Mouse (Mus musculus): ENCODE measurements around the gene Gltpd2. TPM values are rescaled to one million over a fixed set of nuclear protein-coding genes. Genes with fewer than 3 reads are reported as not detected.

Gene Gltpd2
- polyA plus RNA-seq, 1 experiment from 2014 or later, result 1.1 TPM

DNA sequence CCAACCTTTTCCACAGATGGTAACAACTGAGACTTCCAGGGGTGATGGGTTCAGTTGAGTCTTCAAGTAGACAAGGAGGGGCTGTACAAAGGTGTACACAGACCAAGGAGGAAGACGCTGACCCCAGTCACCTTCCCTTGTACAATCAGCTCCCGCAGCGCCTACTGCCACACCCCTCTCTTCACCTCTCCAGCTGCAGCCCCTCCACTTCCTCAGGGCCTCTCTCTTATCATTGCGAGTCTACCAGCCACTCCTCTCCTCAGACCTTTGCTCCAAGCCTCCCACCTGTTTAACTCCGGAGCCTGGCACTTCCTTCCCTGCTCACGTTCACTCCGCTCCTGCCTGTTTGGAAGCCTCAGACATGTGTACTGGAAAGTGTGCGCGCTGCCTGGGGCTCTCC is 14.0 kb upstream of the Gltpd2 start, which contains the start of gene Tm4sf5:
TSS of gene Tm4sf5 (plus strand) at position 275 of the 400 bp plus-strand sequence.
- Histone ChIP-seq H3K4me2 (no peak within 1 kb of the TSS), H3K36me3 (no peaks in the 10 kb centered on the region), H3K27me3 (peaks cover 22% of the 10 kb centered on the region), H3K27ac (no peak within 1 kb of the TSS), H3K4me3 (replicated peaks) (no peak within 1 kb of the TSS), H3K9ac (no peak within 1 kb of the TSS), H3K9me3 (replicated peaks) (no peaks in the 10 kb centered on the region), H3K4me1 (peaks cover 7% of the 10 kb centered on the region)
- ATAC-seq (replicated peaks; ENCODE audit: low FRiP score), result no peak
- 72% methylated on average over 9 of the region's 9 CpGs for WGBS

DNA sequence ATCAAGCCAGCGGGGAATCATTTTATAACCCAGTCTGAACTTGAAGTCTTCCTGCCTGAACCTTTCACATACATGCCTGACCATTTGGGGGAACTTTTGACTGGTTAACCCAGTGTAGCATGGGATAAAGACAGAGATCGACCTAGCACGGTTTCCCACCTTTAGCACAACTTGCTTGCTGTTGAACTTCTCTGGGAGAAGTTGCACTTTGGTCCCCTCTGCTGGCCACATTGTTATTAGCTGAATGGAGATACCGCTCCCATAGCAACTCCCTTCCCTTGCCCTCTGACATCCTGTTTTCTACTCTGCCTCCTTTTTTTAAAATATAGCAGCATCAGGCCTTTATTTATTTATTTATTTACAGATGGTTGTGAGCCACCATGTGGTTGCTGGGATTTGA is 12.6 kb upstream of the Gltpd2 start:
- Histone ChIP-seq H3K36me3 (no peaks in the 10 kb centered on the region), H3K9me3 (replicated peaks) (no peaks in the 10 kb centered on the region), H3K27ac (no peak overlapping the region), H3K9ac (no peak overlapping the region), H3K4me3 (replicated peaks) (no peak overlapping the region), H3K27me3 (peaks cover 27% of the 10 kb centered on the region), H3K4me1 (peaks cover 16% of the 10 kb centered on the region), H3K4me2 (no peak overlapping the region)
- WGBS, result 26% methylated on average over 4 of the region's 4 CpGs
- ATAC-seq (replicated peaks; ENCODE audit: low FRiP score), result no peak

DNA sequence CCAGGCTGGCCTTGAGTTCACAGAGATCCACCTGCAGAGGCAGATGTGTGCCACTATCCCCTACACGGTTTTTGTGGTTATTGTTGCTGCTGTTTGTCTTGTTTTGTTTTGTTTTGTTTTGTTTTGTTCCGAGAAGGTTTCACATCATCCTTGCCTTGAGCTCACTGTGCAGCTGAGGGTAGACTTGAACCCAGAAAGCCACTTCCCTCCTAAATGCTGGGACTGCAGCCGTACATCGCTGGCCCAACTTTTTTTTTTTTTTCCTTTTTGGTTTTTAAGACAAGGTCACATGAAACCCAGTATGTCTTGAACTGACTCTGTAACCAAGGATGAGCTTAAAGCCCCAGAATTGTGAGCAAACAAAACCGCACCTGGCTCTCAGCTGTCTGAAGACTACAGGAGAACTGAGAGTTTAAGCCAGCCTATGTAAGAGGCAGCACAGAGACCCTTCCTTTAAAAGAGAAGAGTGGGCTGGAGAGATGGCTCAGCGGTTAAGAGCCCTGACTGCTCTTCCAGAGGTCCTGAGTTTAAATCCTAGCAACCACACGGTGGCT is 12.0 kb upstream of the Gltpd2 start:
- H3K27ac ChIP-seq, result no peak overlapping the region
- H3K36me3 ChIP-seq, result no peaks in the 10 kb centered on the region
- H3K4me3 ChIP-seq (replicated peaks), result no peak overlapping the region
- 68% methylated on average over 7 of the region's 7 CpGs for WGBS
- peaks cover 16% of the 10 kb centered on the region for H3K4me1 ChIP-seq
- ATAC-seq (replicated peaks; ENCODE audit: low FRiP score), result no peak
- peaks cover 27% of the 10 kb centered on the region for H3K27me3 ChIP-seq
- no peak overlapping the region for H3K4me2 ChIP-seq
- H3K9me3 ChIP-seq (replicated peaks), result no peaks in the 10 kb centered on the region
- H3K9ac ChIP-seq, result no peak overlapping the region

DNA sequence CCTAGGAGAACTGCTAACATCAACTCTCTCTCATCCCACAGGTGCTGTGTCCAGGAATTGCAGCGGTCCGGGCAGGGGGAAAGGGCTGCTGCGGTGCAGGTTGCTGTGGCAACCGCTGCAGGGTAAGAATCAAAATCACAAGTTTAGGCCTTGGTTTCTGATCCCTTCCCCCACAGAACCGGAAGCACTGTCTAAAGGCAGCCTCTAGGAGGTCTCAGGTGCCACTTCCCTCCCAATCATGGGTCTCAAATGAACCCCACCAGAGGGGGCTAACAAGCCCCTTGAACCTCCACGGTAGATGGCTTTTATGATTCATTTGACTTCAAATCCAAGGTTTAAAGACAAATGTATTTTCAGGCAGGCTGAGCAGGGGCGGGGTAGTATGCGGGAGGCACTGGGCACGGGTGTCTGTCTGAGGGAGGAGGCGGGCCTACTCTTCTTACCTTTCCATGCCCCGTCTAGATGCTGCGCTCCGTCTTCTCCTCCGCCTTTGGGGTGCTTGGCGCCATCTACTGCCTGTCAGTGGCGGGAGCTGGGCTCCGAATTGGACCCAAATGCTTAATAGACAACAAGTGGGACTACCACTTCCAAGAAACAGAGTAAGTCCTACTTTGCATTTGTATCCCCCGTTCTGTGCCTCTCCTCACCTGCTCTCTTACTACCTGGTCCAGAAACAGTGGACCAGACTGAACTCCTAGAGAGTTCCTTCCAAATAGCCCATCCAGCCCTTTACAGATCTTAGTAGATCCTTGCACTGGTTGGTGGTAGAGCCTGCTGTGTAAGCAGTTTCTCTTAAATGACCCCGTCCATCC is 9.0 kb upstream of the Gltpd2 start:
- Histone ChIP-seq H3K9me3 (replicated peaks) (no peaks in the 10 kb centered on the region), H3K4me3 (replicated peaks) (0 out of 2 replicates have a peak overlapping the region, but pooled peaks have one; percentile 14), H3K36me3 (no peaks in the 10 kb centered on the region), H3K9ac (no peak overlapping the region), H3K4me1 (peaks cover 21% of the 10 kb centered on the region), H3K27me3 (peaks cover 25% of the 10 kb centered on the region), H3K27ac (no peak overlapping the region), H3K4me2 (peak overlapping the region; percentile 51)
- 11% methylated on average over 19 of the region's 19 CpGs for WGBS
- ATAC-seq (replicated peaks; ENCODE audit: low FRiP score), result no peak; the same call in 1 of the 2 replicates

DNA sequence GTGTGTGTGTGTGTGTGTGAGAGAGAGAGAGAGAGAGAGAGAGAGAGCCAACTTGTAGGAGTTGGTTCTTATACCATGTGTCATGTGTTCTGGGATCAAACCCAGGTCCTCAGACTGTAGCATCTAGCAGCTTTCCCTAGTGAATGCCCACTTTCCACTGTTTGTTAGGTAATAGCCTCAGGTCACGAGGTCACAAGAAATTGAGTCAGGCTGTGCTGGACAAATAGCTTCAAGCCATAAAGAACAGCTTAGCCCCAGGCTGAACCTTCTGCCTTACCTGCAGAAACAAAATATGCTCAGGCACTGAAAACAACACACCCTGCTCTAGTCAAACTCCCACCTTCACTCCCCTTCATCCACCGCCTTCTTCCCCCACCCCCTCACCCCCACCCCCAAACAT is 7.8 kb upstream of the Gltpd2 start:
- H3K27me3 ChIP-seq, result peaks cover 19% of the 10 kb centered on the region
- no peaks in the 10 kb centered on the region for H3K9me3 ChIP-seq (replicated peaks)
- H3K4me2 ChIP-seq, result no peak overlapping the region
- ATAC-seq (replicated peaks; ENCODE audit: low FRiP score), result no peak
- H3K27ac ChIP-seq, result no peak overlapping the region
- no peak overlapping the region for H3K9ac ChIP-seq
- H3K4me3 ChIP-seq (replicated peaks), result no peak overlapping the region
- H3K4me1 ChIP-seq, result peaks cover 20% of the 10 kb centered on the region
- no peaks in the 10 kb centered on the region for H3K36me3 ChIP-seq
- WGBS, result 52% methylated on average over 2 of the region's 2 CpGs

DNA sequence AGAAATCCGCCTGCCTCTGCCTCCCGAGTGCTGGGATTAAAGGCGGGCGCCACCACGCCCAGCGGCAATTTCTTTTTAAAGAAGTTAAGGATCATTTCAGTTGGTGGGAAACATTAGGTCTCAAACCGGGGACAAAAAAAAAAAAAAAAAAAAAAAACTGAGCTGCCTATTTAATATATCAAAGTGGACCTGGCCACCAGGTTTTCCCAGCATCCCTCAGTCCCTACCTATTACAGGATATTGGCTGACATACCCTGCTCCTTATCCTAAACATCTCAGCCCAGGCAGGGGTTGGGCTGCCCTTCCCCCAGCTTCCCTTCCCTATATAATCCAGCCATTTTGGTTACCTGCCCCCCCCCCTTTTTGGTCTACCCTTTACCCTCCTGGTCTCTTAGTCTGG is 7.2 kb upstream of the Gltpd2 start:
- Histone ChIP-seq H3K36me3 (no peaks in the 10 kb centered on the region), H3K27me3 (peaks cover 19% of the 10 kb centered on the region), H3K4me1 (peaks cover 19% of the 10 kb centered on the region), H3K9me3 (replicated peaks) (no peaks in the 10 kb centered on the region), H3K4me3 (replicated peaks) (no peak overlapping the region), H3K27ac (no peak overlapping the region), H3K4me2 (no peak overlapping the region), H3K9ac (no peak overlapping the region)
- ATAC-seq (replicated peaks; ENCODE audit: low FRiP score), result no peak
- 88% methylated on average over 7 of the region's 7 CpGs for WGBS

DNA sequence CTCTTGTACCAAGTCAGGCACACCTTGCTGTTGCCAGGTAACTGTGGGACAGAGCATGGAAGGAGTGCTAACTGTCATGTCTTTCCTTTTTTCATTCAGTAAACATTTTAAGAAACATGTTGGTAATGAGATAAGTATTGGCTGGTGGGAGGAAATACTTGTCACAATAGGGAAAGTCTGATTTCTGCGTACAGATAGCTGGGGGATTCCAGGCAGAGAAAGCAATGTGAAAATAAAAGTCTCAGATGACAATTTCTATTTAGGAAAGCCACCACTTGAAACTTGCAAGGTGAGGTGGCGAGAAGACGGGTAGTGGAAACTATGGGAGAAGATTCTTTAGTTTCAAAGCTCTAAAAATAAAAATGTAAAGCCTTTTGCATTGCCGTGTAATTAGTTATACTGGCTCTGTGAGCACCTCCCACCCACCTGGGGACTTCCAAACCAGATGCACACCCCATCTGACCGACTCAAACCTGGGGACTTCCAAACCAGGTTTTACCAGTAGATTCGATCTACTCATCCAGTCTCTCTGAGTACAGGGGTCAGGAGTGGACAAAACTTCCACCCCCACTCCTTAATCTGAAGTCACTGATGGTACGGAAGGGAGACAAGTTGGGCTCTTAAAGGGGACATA is 6.2 kb upstream of the Gltpd2 start:
- Histone ChIP-seq H3K4me2 (no peak overlapping the region), H3K4me3 (replicated peaks) (no peak overlapping the region), H3K36me3 (no peaks in the 10 kb centered on the region), H3K9me3 (replicated peaks) (no peaks in the 10 kb centered on the region), H3K4me1 (peaks cover 19% of the 10 kb centered on the region), H3K27me3 (peaks cover 19% of the 10 kb centered on the region), H3K9ac (no peak overlapping the region), H3K27ac (no peak overlapping the region)
- no peak for ATAC-seq (replicated peaks; ENCODE audit: low FRiP score)
- WGBS, result 76% methylated on average over 7 of the region's 7 CpGs

DNA sequence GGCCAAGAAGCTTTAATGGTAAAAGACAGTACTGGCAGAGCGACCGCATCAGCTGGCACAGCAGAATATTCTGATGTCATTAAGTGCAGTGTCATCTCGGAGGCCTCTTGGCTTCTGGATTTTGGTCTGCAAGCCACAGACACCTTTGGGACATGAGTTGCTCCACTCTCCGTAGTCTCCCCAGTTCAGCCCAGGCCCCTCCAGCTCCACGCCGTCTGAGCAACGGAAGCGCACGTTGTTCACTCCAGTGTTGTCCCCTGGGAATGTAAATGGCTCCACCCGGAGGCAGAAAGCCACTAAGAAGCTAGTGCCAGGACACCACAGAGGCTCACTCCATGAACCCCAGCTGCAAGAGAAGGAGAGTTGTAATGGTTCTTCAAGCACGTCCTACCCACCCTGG is 5.5 kb upstream of the Gltpd2 start:
- peaks cover 19% of the 10 kb centered on the region for H3K4me1 ChIP-seq
- no peak overlapping the region for H3K27ac ChIP-seq
- no peaks in the 10 kb centered on the region for H3K9me3 ChIP-seq (replicated peaks)
- H3K4me3 ChIP-seq (replicated peaks), result no peak overlapping the region
- no peak overlapping the region for H3K9ac ChIP-seq
- no peaks in the 10 kb centered on the region for H3K36me3 ChIP-seq
- ATAC-seq (replicated peaks; ENCODE audit: low FRiP score), result no peak
- WGBS, result 63% methylated on average over 11 of the region's 11 CpGs
- H3K27me3 ChIP-seq, result peaks cover 16% of the 10 kb centered on the region; the same call in 1 of the 2 replicates
- H3K4me2 ChIP-seq, result no peak overlapping the region

DNA sequence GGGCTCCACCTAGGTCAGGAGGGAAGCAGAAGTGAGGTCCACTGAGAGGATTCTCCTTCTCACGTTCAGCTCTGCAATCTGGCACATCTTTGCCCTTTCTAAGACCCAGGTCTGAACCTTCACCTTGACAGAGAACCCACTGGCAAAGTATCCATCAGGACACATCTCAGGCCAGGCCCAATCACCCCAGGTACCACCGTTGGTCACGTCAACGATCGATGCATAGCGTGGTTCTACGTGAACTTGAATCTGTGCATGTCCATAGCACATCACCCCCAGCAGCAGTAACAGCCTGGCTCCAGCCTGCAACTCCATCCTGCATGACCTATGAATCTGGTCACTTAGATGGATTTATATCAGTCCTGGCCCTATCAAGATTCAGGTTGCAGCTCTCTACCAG is 4.7 kb upstream of the Gltpd2 start, which contains the start of gene Vmo1:
TSS of gene Vmo1 (minus strand) at position 329 of the 400 bp plus-strand sequence.
- Histone ChIP-seq H3K9ac (no peak within 1 kb of the TSS), H3K4me1 (peaks cover 21% of the 10 kb centered on the region), H3K4me3 (replicated peaks) (no peak within 1 kb of the TSS), H3K36me3 (no peaks in the 10 kb centered on the region), H3K4me2 (no peak within 1 kb of the TSS), H3K9me3 (replicated peaks) (no peaks in the 10 kb centered on the region), H3K27me3 (peaks cover 12% of the 10 kb centered on the region; the same call in 1 of the 2 replicates), H3K27ac (no peak within 1 kb of the TSS)
- WGBS, result 74% methylated on average over 7 of the region's 7 CpGs
- ATAC-seq (replicated peaks; ENCODE audit: low FRiP score), result no peak

DNA sequence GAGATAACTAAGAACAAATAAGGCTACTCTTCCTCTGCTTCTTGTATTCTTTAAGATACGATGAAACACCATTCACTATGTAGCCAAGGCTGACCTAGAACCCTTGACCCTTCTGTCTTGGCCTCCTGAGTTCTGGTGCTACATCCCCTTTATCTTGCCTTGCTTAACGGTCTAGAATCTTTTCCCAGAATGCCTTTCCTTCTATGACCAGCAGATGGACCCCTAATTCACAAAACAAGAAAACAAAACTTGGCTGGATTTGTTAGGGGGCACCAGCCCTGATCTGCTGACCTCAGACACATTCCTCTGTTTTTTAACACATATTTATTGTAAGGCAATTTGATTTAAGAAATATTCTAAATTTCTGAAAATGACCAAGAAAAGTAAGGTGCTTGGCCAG is 2.6 kb upstream of the Gltpd2 start:
- ATAC-seq (replicated peaks; ENCODE audit: low FRiP score), result no peak
- no peaks in the 10 kb centered on the region for H3K27me3 ChIP-seq
- WGBS, result 29% methylated on average over 2 of the region's 2 CpGs
- H3K4me2 ChIP-seq, result no peak overlapping the region
- H3K27ac ChIP-seq, result no peak overlapping the region
- peaks cover 23% of the 10 kb centered on the region for H3K4me1 ChIP-seq
- H3K9ac ChIP-seq, result no peak overlapping the region
- no peak overlapping the region for H3K4me3 ChIP-seq (replicated peaks)
- no peaks in the 10 kb centered on the region for H3K9me3 ChIP-seq (replicated peaks)
- H3K36me3 ChIP-seq, result no peaks in the 10 kb centered on the region

DNA sequence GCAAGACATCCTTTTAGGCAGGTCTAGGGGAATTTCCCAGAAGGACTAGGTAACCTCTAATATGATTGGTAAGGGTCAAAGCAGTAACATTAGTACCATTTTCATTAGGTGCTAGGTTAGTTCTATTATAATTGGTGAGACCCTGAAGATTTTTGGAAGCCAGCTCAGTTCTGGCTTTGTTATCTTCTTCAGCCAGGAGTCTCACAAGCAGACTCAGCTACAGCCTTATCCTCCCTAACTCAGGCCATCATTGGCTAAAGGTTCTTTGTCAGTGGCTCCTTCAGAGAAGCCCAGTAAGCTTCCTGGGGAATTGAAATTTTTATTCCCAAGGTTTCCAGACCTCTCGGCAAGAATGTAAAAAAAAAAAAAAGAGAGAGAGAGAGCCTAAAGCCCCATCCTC is 560 bp upstream of the Gltpd2 start:
- WGBS, result 70% methylated on average over 1 of the region's 1 CpGs
- H3K9me3 ChIP-seq (replicated peaks), result no peaks in the 10 kb centered on the region
- peaks cover 20% of the 10 kb centered on the region for H3K4me1 ChIP-seq
- H3K27me3 ChIP-seq, result no peaks in the 10 kb centered on the region
- ATAC-seq (replicated peaks; ENCODE audit: low FRiP score), result no peak
- H3K4me2 ChIP-seq, result no peak overlapping the region
- no peak overlapping the region for H3K9ac ChIP-seq
- H3K27ac ChIP-seq, result no peak overlapping the region
- H3K4me3 ChIP-seq (replicated peaks), result no peak overlapping the region
- no peaks in the 10 kb centered on the region for H3K36me3 ChIP-seq

DNA sequence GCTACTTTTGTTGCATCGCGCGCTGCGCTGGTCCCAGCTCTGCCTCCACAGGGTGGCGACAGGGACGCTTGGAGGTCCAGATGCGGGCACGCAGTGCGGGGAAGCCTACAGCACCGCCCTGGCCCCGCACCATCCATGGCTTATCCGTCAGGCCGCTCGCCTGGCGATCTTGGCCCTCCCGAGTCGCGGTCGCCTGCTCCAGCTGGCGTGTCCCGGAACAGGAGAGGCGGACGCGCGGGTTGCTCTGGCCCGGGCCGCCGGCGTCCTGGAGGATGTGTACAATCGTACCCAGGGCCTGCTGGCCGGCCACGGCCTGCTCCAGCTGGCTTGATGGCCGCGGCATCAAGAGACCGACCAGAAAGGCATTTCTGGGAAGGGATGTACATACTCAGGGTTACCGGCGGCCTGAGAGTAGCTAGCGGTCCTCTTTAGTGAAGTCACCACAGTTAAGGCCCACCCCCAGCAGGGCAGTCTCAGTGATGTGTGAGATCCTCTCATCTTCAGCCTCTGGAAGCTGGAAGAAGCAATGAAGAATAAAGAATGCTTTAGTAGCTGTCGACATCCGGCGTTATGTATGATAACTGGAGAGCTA is 1.3 kb downstream of the Gltpd2 start:
- Histone ChIP-seq H3K36me3 (no peaks in the 10 kb centered on the region), H3K4me1 (peaks cover 18% of the 10 kb centered on the region), H3K9me3 (replicated peaks) (no peaks in the 10 kb centered on the region), H3K9ac (peak overlapping the region; percentile 54), H3K27me3 (no peaks in the 10 kb centered on the region), H3K27ac (peak overlapping the region; percentile 82), H3K4me2 (peak overlapping the region; percentile 65), H3K4me3 (replicated peaks) (peak overlapping the region; percentile 44)
- WGBS, result 9% methylated on average over 41 of the region's 41 CpGs
- ATAC-seq (replicated peaks; ENCODE audit: low FRiP score), result peak; percentile 46

Measured in kidney, embryonic 15.5 days (tissue).